In genomic region chr7:49248333-49249086, GRCm38 (mm10) we compare ENCODE assay signal across 9 mouse cellular contexts.
A peak's percentile ranks its signal among the peaks of the same experiment; 100 is the strongest.
DNase-seq lines count a peak whose midpoint lies in the region; ATAC-seq and TF ChIP-seq lines count a peak whose summit lies in the region.
"Had no signal": no experiment of that assay in that cellular context is flagged by ENCODE, and none has a peak within 500 bp of the region (broad histone marks: within the 10 kb centered on the region; RNA-seq: fewer than 3 reads in every experiment).

No protein-coding gene starts in this region.

- CTCF ChIA-PET in Patski (lab: Charles Lee), result interaction anchor here (0.9 to 17.5 kb wide), 7 partner anchors 12 to 123 kb away, joined by 3 to 225 read pairs (median 4); no protein-coding TSS in a partner anchor

- no peaks in the 10 kb centered on the region for H3K36me3 ChIP-seq in kidney, embryonic 15.5 days
- H3K36me3 ChIP-seq in macrophage (ENCODE audit: inconsistent target), result no peaks in the 10 kb centered on the region
- H3K36me3 ChIP-seq: G1E had no signal

- in situ Hi-C loops in Patski (cut with MboI; ENCODE audit: low pct_unique_long_range_greater_than_20kb), result no loop called here

- no peak for TF ChIP-seq CTCF in gastrocnemius, adult 2 months (IDR thresholded peaks at IDR 0.05)
- no peak for TF ChIP-seq CTCF in Patski (IDR thresholded peaks at IDR 0.05)

- H3K4me3 ChIP-seq in gastrocnemius, adult 2 months, result peak overlapping the region; percentile 73
- peak overlapping the region; percentile 61 for H3K4me3 ChIP-seq in kidney, embryonic 15.5 days (replicated peaks)
- H3K4me3 ChIP-seq in macrophage (ENCODE audit: inconsistent target), result peak overlapping the region; percentile 88

- peak; percentile 74 for ATAC-seq in Patski
- peak; percentile 20 for ATAC-seq in frontal cortex, adult (ENCODE audit: low TSS enrichment)
- ATAC-seq in kidney, embryonic 15.5 days (replicated peaks; ENCODE audit: low FRiP score), result no peak

- H3K9ac ChIP-seq in kidney, embryonic 15.5 days, result no peak overlapping the region

- no peak for DNase-seq in gastrocnemius, adult 2 months
- no peak for DNase-seq in gastrocnemius, postnatal 4 days (ENCODE audit: low spot score in 2 of 2)
- DNase-seq in Patski (ENCODE audit: low read depth, low spot score), result peak; percentile 96
- no peak for DNase-seq in spleen, postnatal 10 days (ENCODE audit: low spot score in 2 of 2)
- DNase-seq in gastrocnemius, postnatal 25 days, result no peak

- peak overlapping the region; percentile 82 for H3K27ac ChIP-seq in gastrocnemius, adult 2 months
- H3K27ac ChIP-seq in kidney, embryonic 15.5 days, result peak overlapping the region; percentile 46
- H3K27ac ChIP-seq in macrophage, result peak overlapping the region; percentile 98

- intact Hi-C loops in gastrocnemius, adult 2 months (cut with DNase I), result loop anchor here (1.0 to 2.0 kb wide), 2 partner anchors 24 to 114 kb away; no protein-coding TSS in a partner anchor

- peaks cover 69% of the 10 kb centered on the region for H3K4me1 ChIP-seq in kidney, embryonic 15.5 days

- POLR2A ChIA-PET in Patski (lab: Charles Lee), result interaction anchor here (0.6 to 3.7 kb wide), 3 partner anchors 24 to 116 kb away, joined by 3 to 13 read pairs (median 3); no protein-coding TSS in a partner anchor

- H3K27me3 ChIP-seq in Patski, result no peaks in the 10 kb centered on the region
- peaks cover 39% of the 10 kb centered on the region for H3K27me3 ChIP-seq in kidney, embryonic 15.5 days

- peaks cover 61% of the 10 kb centered on the region for H3K79me2 ChIP-seq in macrophage (ENCODE audit: inconsistent target)

- WGBS in kidney, embryonic 15.5 days, result 22% methylated on average over 14 of the region's 14 CpGs
- 73% methylated on average over 14 of the region's 14 CpGs for WGBS in macrophage (ENCODE audit: missing documents)

- no peaks in the 10 kb centered on the region for H3K9me3 ChIP-seq in kidney, embryonic 15.5 days (replicated peaks)

- H3K4me2 ChIP-seq in kidney, embryonic 15.5 days, result peak overlapping the region; percentile 96

Comparison
In these comparisons a context has a peak if more than half of its experiments do, and no peak if none do; other contexts are left out.
1. H3K27ac ChIP-seq: peak in every context shown above with its lines; median percentile 98 in macrophage; 82 in gastrocnemius, adult 2 months; 46 in kidney, embryonic 15.5 days.